Mouse (Mus musculus) fat pad, adult 2 months (tissue): Measurements from ENCODE around the gene Eif5b.
"Not testable (repeated sequence)": the region's sequence is repeated elsewhere in the genome, so short reads cannot be mapped to it uniquely, and the experiment has no call there.

Experiments used
- DNase-seq: peaks from one replicate; pipeline ENCODE4 v3.0.0-alpha.2; 2011; ENCODE audit warnings: low read depth, low spot score; ENCODE audit errors: extremely low read depth

Eif5b gene

GRCm38 (mm10) chr1:38003046-38003445 lies 5.2 kb downstream of the Eif5b start:
- no peak for DNase-seq

- no peak for DNase-seq
Measured at GRCm38 (mm10) chr1:38006741-38007140, 8.9 kb downstream of the Eif5b start.

- no peak for DNase-seq
Measured at GRCm38 (mm10) chr1:38011647-38012046, 13.8 kb downstream of the Eif5b start.

GRCm38 (mm10) chr1:38012104-38012503 lies 14.3 kb downstream of the Eif5b start:
- DNase-seq = no peak

DNA sequence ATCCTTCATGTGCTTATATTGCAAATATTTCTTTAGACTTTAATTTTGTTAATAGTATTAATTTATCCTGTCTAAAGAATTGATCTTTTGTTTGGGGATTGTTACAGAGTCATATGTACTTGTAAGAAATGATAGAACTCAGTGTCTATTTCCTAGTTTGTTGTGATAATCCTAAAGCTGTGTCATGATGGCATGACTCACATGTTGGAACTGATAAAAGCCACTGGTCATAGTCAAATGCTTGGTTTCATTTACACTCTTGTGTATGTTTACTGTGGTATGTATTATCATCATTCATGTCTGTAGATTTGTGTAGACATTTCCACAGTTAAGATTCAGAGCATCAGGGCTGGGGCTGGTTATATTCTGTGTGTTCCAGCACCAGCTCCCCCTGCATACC lies 14.7 kb downstream of the Eif5b start:
- DNase-seq = no peak

DNA sequence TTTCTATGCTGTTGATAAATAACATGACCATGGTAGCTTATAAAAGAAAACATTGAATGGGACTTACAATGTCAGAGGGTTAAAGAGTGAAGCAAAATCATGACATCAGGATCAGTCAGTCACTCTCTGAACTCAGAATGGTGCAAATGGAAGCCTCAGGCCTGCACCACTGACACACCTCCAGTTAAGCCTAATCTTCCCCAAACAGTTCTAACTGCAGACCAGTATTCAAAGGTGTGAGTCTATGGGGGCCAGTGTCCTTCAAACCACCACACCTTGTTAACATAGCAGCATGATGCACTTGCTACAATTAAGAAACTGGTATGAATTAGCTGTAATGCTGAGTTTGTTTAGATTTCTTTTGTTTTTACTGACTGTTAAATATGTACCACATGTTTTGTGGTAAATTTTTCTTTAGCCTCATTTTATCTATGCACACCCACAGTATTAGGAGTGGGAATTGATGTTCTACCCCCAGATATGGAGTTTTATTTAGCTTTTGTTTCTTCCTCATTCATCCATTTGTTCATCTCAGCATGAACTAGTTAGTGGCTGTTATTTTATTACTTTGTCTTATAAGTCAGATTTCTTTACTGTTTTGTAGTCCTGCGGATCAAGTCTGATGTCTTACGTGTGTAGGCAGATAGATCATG lies 16.9 kb downstream of the Eif5b start:
- no peak for DNase-seq

- DNase-seq = no peak
Measured at GRCm38 (mm10) chr1:38027301-38027700, 29.5 kb downstream of the Eif5b start.

GRCm38 (mm10) chr1:38031391-38031790 lies 33.6 kb downstream of the Eif5b start:
- no peak for DNase-seq

GRCm38 (mm10) chr1:38035521-38035920 lies 37.7 kb downstream of the Eif5b start:
- no peak for DNase-seq

DNA sequence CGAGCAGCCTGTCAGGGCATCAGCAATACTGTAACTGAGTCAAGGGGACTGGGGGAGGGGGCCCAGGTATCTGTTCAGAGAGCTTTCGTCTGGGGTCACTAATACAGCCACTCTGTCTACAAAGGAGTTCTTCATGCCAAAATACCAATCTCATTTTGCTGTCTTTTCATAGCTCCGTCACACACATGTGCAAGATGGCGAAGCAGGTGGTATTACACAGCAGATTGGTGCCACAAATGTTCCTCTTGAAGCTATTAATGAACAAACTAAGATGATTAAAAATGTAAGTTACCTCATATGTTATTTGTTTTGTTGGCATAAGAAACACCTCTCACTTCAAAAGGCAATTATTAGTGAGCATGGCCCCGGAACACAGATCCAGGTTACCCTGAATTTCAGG lies 39.6 kb downstream of the Eif5b start:
- DNase-seq = no peak

DNA sequence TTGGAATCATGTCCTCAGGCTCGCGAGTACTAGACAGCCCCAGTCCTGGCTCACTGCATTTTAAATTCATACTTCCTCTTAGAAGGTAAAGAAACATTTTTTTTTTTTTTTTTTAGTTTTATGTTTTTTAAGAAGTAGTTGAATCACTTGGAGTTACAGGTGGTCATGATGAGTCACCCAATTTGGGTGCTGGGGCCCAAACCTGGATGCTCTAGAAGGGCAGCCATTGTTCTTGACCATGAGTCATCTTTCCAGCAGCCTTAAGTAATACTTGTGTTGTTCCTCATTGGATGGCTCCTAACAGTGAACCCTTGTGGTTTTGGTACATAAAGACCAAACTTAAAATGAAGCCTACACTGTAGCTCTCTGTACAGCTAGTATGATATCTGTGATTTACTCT lies 41.1 kb downstream of the Eif5b start:
- no peak for DNase-seq

DNA sequence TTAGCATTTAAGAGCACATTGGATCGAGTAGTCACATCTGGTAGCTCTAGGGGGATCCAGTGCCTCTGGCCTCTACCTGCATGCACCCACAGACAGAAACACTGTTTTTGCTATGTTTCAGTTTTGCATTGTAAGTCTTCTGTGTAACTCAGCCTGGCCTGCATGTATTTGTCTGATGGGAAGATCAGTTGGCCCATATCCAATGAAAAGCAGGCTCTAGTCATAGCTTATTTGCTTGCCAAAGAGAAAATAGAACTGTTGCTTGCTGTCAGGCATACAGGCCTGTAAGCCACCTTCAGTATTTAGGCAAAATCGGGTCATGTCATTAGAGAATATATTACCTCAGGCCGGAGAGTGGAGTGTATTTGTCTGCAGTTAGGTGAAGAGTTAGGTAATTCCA lies 50.3 kb downstream of the Eif5b start:
- DNase-seq = no peak

- DNase-seq = no peak
Measured at GRCm38 (mm10) chr1:38049562-38049961, 51.8 kb downstream of the Eif5b start.

DNA sequence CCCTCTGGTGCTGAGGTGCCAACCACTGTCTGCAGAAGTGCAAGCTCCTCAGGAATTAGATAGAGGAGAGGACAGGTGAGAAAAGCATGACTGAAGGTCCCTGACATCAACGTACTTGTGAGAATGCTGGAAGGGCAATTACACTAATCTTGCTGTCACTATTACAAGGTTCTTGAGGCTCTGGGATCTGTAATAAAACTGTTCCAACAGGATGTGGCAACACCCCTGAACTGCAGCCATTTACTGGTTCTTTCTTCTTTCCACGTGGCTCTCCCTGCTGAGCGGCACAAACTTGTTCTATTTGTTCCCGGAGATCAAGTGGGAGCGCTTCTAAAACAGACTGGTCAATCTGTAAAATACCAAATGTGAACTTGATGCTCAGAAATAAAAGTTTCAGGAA lies 57.4 kb downstream of the Eif5b start:
- DNase-seq = peak; percentile 67

GRCm38 (mm10) chr1:38058417-38058816 lies 60.6 kb downstream of the Eif5b start:
- no peak for DNase-seq

- not testable (repeated sequence) for DNase-seq
Measured at GRCm38 (mm10) chr1:38062156-38062555, 64.3 kb downstream of the Eif5b start.

DNA sequence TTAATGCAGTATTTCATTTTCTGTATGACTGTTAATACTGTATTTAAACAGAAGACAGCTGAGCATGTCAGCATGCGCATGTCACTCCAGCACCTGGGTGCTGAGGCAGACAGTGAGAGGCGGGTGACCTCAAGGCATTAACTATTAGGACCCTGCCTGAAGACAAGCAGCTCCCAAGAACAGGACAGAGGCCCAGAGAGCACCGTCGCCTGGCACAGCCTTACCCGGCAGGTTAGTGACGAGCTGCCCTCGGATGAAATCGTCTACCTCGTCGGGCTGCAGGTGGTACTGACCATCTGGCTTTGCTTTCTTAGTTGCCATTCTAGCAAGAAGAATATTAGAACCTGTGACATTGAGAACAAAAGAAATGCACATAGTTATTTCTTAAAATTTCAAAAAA lies 69.5 kb downstream of the Eif5b start:
- no peak for DNase-seq

- no peak for DNase-seq
Measured at GRCm38 (mm10) chr1:38071326-38071725, 73.5 kb downstream of the Eif5b start.

DNA sequence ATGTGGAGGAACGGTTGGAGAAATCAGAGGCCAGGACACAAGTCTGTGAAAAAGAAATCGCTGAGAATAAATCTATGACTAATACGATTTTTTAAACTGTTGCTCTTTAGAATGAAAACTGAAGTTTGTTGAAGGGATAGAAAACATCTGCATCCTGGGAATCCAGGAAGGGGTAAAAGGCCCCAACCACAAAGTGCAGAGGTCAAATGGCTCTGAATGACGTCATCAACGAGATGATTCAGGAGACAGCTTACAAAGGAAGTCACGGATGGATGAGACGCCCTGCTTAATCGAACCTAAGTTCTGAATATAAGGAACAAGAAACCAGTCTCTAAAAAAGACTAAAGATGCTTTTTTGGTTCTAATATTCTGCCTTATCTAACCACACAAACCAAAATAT lies 83.5 kb downstream of the Eif5b start:
- no peak for DNase-seq

GRCm38 (mm10) chr1:38103214-38103613 lies 105.4 kb downstream of the Eif5b start:
- DNase-seq = peak; percentile 49

DNA sequence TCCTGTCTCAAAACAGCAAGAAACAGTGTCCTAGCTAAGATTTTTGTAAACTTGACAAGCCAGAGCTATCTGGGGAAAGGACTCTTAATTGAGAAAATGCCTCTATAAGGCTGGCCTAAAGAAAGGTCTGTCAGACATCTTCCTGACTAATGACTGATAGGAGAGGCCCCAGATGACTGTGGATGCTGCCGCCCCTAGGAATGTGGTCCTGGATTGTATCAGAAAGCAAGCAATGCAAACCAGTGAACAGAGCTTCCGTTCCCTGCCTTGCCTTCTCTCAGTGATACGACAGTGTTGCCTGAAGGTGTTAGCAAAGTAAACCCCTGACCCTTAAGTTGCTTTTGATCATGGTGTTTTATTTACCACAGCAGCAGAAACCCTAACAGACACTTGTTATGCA lies 106.0 kb downstream of the Eif5b start:
- no peak for DNase-seq
